Mouse (Mus musculus): ENCODE measurements around the gene Gm9044.
"Not testable (repeated sequence)": the region's sequence is repeated elsewhere in the genome, so short reads cannot be mapped to it uniquely, and the experiment has no call there.

Gene Gm9044

GRCm38 (mm10) chr10:118332308-118332707 lies at the start of gene Gm9044:
Gene Gm9044, minus strand, starts transcription at chr10:118332408.
- DNase-seq = not testable (repeated sequence)

GRCm38 (mm10) chr10:118370443-118370842 lies 38.2 kb upstream of the Gm9044 start:
- DNase-seq = peak; percentile 80

- no peak for DNase-seq
These were observed 37.3 kb upstream of the Gm9044 start for GRCm38 (mm10) chr10:118369518-118369917.

GRCm38 (mm10) chr10:118354005-118354404 lies 21.8 kb upstream of the Gm9044 start, which contains the start of gene Gm9049:
Gene Gm9049, minus strand, starts transcription at chr10:118354105.
- not testable (repeated sequence) for DNase-seq

- not testable (repeated sequence) for DNase-seq
These were observed 16.4 kb upstream of the Gm9044 start, which contains the start of gene Gm9048 for GRCm38 (mm10) chr10:118348579-118348978. Gene Gm9048, minus strand, starts transcription at chr10:118348679.

GRCm38 (mm10) chr10:118343155-118343554 lies 10.9 kb upstream of the Gm9044 start, which contains the start of gene Gm9046:
Gene Gm9046, minus strand, starts transcription at chr10:118343255.
- not testable (repeated sequence) for DNase-seq

- not testable (repeated sequence) for DNase-seq
These were observed 5.5 kb upstream of the Gm9044 start, which contains the start of gene Gm9045 for GRCm38 (mm10) chr10:118337731-118338130. Gene Gm9045, minus strand, starts transcription at chr10:118337831.

GRCm38 (mm10) chr10:118326869-118327268 lies 5.3 kb downstream of the Gm9044 start, which contains the start of gene Gm9040:
Gene Gm9040, minus strand, starts transcription at chr10:118326969.
- not testable (repeated sequence) for DNase-seq

GRCm38 (mm10) chr10:118319024-118319423 lies 13.2 kb downstream of the Gm9044 start:
- no peak for DNase-seq

- DNase-seq = not testable (repeated sequence)
These were observed 30.1 kb downstream of the Gm9044 start for GRCm38 (mm10) chr10:118302133-118302532.

- no peak for DNase-seq
These were observed 37.3 kb downstream of the Gm9044 start, which contains the start of gene Iltifb for GRCm38 (mm10) chr10:118294938-118295337. Gene Iltifb, minus strand, starts transcription at chr10:118295038.

GRCm38 (mm10) chr10:118283016-118283415 lies 49.2 kb downstream of the Gm9044 start:
- not testable (repeated sequence) for DNase-seq

GRCm38 (mm10) chr10:118282565-118282964 lies 49.6 kb downstream of the Gm9044 start:
- not testable (repeated sequence) for DNase-seq

Data from layer of hippocampus, adult 9-11 months (tissue).